Mouse (Mus musculus) left cerebral cortex, adult 2 months (tissue): ENCODE results near the gene Lrrfip2. TPM values are rescaled to one million over a fixed set of nuclear protein-coding genes. Genes with fewer than 3 reads are reported as not detected.

Experiments used
- DNase-seq, 2 experiments: peaks; one replicate each; pipeline ENCODE4 v3.0.0; 2021 to 2022; ENCODE audit warnings: low spot score in 2 of 2, mixed read lengths in 1 of 2; ENCODE audit errors: extremely low spot score in 1 of 2
- H3K27ac ChIP-seq: fragments of 200-600 bp; 2 replicates; pipeline ENCODE4 v1.8.1; 2022
- H3K4me3 ChIP-seq: fragments of 200-600 bp; 2 replicates; pipeline ENCODE4 v1.8.1; 2022
- CTCF ChIP-seq: fragments of 200-600 bp; IDR thresholded peaks from 2 replicates; pipeline ENCODE4 v1.8.1; 2022; ENCODE audit warnings: antibody characterized with exemption, mild to moderate bottlenecking, moderate library complexity
- intact Hi-C: fragments of 180-260 bp; cut with DNase I; formaldehyde crosslinking; loops from one replicate; pipeline ENCODE4 v1.15.1; 2025
- total RNA-seq, 2 experiments: library from RNA; stranded (reverse); gene quantifications; 2 replicates each; pipeline ENCODE4 v1.2.3; 2021

Lrrfip2 gene
- total RNA-seq, 2 experiments from 2014 or later: 41.2 to 42.3 TPM

DNA sequence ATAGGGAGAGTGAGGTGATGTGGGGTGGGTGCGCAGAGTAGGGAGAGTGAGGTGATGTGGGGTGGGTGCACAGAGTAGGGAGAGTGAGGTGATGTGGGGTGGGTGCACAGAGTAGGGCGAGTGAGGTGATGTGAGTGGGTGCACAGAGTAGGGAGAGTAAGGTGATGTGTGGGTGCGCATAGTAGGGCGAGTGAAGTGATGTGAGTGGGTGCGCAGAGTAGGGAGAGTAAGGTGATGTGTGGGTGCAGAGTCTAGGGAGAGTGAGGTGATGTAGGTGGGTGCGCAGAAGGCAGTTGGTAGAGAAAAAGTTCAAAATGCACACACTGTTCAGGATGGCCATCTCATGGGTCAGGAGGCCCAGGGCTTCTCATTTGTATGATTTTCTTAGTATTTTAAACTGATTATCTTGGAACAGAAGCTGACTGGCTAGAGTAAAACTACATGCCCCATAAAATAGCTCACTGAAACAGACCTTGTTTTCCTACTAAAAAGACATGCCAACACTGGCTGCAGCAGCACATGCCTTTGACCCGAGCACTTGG, 91.8 kb downstream of the Lrrfip2 start:
- Histone ChIP-seq H3K27ac (no peak overlapping the region), H3K4me3 (no peak overlapping the region)
- intact Hi-C loops: loop anchor here (5.0 kb wide), 1 partner anchor 92 kb away; the partner anchor contains the start of gene Lrrfip2
- no peak for DNase-seq
- no peak for TF ChIP-seq CTCF

DNA sequence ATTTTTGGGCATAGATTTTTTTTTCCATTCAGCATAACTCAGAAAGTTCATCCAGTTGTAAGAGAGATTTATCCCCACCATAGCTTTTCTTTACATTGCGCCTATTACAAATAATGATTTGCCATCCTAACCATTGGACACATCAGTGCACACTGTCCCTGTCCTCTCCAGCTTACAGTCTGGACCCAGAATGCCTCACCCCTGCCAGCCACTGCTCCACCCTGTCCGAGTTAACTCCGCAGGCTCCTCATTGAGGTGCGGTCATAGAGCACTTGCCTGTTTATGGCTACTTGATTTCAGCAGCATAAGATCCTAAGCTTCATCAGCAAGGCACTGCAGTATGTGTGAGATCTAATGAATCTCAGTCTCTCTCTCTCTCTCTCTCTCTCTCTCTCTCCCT, 93.0 kb downstream of the Lrrfip2 start:
- H3K4me3 ChIP-seq: no peak overlapping the region
- H3K27ac ChIP-seq: no peak overlapping the region
- intact Hi-C loops: no loop called here
- TF ChIP-seq CTCF: no peak
- no peak for DNase-seq

DNA sequence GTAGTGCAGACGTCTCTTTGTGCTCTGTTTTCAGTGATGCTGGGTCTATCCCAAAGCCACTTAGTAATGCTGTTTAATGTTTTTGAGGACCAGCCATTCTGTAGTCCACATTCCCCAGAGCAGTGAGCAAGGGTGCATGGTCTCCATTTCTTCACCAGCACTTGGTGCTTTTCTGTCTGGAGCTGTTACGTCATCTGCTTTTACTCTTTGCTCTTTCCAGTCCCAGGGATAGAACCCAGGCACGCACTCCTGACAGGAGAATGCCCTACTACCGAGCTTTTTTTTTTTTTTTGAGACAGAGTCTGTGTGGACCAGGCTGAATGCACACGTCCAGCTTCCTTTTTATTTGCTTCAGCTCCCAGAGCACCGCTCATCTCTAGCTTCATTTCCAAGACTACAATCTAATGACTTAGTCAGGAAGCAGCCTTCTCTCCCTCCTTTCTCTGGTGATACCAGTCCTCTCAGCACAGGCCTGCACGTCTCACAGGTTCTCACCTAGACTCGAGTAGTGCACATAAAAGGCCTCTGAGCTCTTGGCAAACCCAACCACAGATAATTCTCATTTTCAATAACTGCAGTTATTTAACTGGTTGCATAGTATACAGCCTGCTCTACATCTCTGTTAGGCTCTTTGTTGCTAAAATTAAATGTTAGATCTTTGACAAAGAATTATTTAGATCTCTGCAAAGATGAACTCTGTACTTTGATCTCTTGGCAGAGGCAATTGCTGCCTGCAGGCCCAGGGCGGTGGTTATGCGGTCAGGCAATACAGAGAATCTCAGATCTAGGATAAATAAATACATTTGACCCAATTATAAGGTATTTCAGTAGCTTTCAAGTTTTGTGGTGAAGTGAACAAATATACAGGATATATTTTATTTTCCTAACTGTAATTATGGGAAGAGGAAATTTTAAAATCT, 94.0 kb downstream of the Lrrfip2 start:
- intact Hi-C loops: no loop called here
- no peak for TF ChIP-seq CTCF

DNA sequence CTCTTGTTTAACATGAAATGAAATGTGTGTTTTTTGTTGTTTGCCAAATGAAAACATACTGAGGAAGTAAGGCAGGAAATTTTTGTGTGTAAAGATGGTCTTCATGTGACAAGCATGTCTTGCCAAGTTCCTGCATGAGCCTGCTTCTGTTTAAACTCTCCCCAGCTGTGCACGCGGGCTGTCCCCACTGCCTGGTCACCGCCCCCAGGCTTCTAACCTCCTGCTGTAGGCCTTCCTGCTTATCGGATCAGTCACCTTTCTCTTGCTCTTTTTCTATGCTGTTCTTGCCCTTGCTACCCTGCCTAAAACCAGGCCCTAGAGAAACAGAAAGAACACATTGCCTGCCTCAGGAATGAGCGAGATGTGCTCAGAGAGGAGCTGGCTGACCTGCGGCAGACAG, 96.1 kb downstream of the Lrrfip2 start:
- H3K27ac ChIP-seq: no peak overlapping the region
- TF ChIP-seq CTCF: no peak
- intact Hi-C loops: no loop called here
- no peak overlapping the region for H3K4me3 ChIP-seq
- DNase-seq: no peak

More for the DNA sequence above, 94.0 kb downstream of the Lrrfip2 start:
- no peak for DNase-seq
- no peak overlapping the region for H3K4me3 ChIP-seq
- H3K27ac ChIP-seq: no peak overlapping the region

DNA sequence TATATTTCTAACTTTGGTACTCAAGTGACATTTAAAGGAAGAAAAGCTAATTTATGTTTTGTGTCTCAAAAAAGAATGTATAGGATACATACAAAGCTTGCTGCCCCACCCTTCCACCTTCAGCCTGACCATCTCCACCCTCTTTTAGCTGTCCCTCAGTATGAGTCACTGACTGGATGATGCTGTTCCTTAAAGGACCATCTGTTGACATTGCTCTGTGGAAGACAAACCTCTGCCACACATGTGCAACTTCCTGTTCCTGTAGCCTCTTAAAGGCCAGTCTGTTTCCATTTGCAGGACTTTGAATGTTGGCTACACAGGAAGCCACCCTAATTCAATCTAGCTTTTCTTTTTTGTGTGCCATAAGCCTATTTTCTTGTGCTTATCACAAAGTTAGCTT, 99.0 kb downstream of the Lrrfip2 start:
- intact Hi-C loops: no loop called here
- H3K27ac ChIP-seq: no peak overlapping the region
- H3K4me3 ChIP-seq: no peak overlapping the region
- DNase-seq: no peak
- no peak for TF ChIP-seq CTCF

DNA sequence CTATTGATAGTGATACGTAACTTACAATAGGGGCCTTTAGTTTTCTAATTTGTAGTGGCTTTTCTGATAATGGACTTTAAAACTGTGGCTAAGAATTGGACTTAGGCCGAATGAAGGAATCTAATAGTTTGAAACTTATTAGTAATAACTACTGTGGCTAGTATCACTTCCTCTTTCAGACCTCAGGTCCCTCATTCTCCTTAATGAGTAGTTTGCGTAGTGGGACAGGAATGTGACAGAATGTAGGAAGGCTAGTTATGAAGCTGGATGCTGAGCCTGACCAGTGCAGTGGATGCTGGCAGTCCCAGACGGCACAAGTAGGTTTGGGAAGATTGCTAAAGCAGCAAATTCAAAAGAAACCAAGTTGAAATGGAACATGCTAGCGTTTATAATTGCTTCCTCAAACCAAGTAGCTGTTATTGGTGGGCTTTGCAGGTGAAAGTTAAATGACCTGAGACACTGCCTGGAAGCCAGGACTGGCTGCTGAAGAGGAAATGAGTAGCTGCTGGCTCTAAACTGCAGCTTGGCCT, 103.2 kb downstream of the Lrrfip2 start:
- Histone ChIP-seq H3K27ac (no peak overlapping the region), H3K4me3 (no peak overlapping the region)
- intact Hi-C loops: no loop called here
- no peak for TF ChIP-seq CTCF
- DNase-seq: no peak

DNA sequence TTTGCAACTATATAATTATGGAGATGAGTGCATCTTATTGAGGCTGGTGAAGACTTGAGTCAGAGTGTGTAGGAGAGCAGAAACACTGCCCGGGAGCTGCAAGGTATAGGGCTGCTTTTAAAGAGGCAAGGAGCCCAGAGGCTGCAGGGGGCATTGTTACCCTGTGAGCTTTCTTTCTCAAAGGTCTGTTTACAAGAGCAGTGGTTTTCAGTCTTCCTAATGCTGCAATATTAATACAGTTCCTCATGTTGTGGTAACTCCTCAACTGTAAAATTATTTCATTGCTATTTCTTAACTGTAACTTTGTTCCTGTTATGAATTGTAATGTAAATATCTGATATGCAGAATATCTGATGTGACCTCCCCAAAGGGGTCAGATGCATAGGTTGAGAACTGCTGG, 104.2 kb downstream of the Lrrfip2 start:
- intact Hi-C loops: no loop called here
- no peak for DNase-seq
- Histone ChIP-seq H3K27ac (no peak overlapping the region), H3K4me3 (no peak overlapping the region)
- TF ChIP-seq CTCF: no peak

DNA sequence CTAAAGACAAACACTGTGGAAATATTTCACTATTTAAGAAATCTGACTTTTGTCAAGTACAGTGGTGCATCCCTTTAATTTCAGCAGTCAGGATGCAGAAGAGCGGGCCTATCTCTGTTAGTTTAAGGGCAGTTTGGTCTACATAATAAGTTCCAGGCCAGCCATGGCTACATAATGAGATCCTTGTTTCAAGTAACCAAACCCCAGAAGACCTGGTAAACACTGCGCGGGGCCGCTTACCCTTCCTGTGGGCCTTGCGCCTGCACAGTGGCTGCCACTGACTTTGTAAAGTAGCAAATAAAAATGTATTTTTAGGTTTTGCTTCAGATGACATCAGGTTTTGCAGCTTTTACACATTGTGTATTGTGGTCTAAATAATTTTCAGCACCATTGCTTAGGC, 106.0 kb downstream of the Lrrfip2 start:
- H3K27ac ChIP-seq: no peak overlapping the region
- H3K4me3 ChIP-seq: no peak overlapping the region
- intact Hi-C loops: no loop called here
- no peak for DNase-seq
- no peak for TF ChIP-seq CTCF

DNA sequence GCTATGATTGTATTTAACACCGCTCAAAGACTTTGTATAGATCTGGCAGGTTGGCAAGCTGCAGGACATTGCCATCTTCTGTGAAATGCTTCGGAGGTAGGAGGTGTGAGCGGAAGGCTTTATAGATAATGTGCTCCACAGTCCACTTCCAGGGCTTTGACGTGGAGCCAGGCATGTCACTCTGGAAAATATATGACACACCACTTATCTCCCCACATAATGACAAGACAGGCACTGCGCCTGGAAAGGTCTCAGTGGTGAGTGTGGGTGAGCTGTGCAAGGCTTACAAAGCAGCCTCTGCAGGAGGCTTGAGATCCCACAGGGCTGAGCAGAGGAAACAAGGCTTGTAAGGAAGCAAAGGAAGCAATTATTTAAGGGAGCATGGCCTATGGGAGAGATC, 111.1 kb downstream of the Lrrfip2 start:
- no peak overlapping the region for H3K4me3 ChIP-seq
- no peak overlapping the region for H3K27ac ChIP-seq
- no peak for TF ChIP-seq CTCF
- intact Hi-C loops: no loop called here
- DNase-seq: no peak

DNA sequence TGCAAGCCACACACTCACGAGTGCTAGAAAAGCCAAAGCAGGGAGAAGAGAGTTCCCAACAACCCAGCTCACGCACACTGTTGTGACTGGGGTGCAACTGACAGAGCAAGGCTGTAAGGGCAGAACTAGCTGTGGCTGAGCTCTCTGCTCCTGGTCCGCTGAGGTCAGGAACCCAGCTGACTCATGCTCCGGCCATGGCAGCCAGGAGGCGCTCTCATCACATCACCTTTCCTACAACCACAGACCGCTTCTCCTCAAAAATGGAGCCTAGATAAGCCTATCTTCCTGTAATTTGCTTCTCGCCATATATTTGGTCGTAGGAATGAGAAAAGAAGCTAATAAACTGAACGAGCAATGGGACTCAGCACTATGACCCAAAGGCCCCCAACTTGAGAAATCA, 117.3 kb downstream of the Lrrfip2 start:
- Histone ChIP-seq H3K4me3 (no peak overlapping the region), H3K27ac (no peak overlapping the region)
- TF ChIP-seq CTCF: no peak; the same call in 1 of the 2 replicates
- intact Hi-C loops: no loop called here
- DNase-seq: no peak

DNA sequence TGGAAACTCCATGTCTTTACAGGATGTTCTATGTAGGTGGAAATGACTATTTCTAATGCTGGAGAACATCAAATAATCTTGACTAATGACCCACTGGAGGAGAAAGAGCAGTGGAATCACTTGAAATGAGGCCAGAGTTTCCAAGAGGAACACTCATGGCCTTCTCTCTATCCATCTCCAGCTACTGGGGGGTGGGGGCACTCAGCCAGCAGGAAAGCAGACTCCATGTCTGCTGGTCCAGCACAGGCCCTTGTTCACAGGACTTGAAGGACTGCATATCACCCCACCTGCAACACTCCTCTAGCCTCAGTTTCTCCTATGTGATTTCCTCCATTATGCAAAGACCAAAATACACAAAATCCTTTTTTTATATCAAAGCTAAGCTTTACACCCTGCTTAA, 120.3 kb downstream of the Lrrfip2 start:
- Histone ChIP-seq H3K4me3 (no peak overlapping the region), H3K27ac (no peak overlapping the region)
- DNase-seq: no peak
- intact Hi-C loops: no loop called here
- no peak for TF ChIP-seq CTCF

DNA sequence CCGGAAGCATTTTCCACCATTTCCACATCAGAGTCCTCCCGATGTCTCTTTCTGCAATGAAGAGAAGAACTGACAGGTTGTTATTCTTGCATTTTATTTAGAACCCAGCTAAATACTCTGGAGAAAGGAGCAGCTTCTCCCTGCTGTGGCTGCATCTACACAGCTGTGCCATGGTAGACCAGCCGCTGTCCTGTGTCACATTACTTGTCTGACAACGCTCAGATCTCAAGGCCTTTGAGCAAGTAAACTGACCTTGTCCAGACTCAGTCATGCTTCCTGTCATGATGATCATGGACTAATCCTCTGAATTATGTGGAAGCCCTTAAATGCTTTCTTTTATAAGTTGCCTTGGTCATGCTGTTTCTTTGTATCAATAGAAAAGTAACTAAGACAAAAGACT, 122.4 kb downstream of the Lrrfip2 start:
- no peak overlapping the region for H3K4me3 ChIP-seq
- no peak for TF ChIP-seq CTCF
- intact Hi-C loops: no loop called here

More for the DNA sequence above, 122.4 kb downstream of the Lrrfip2 start:
- DNase-seq: no peak
- no peak overlapping the region for H3K27ac ChIP-seq
